Mouse (Mus musculus): ENCODE data around the gene Cd248. TPM values are rescaled to one million over a fixed set of nuclear protein-coding genes. Genes with fewer than 3 reads are reported as not detected.

The Cd248 gene
- polyA plus RNA-seq, 1 experiment from 2014 or later = 19.9 TPM

GRCm38 (mm10) chr19:5053909-5054308 is 14.0 kb upstream of the Cd248 start:
- WGBS = 24% methylated on average over 9 of the region's 9 CpGs

GRCm38 (mm10) chr19:5056251-5056650 is 11.6 kb upstream of the Cd248 start:
- H3K9ac ChIP-seq (replicated peaks) = no peak overlapping the region
- H3K4me3 ChIP-seq (replicated peaks) = no peak overlapping the region
- peaks cover 18% of the 10 kb centered on the region for H3K4me1 ChIP-seq
- 10% methylated on average over 6 of the region's 6 CpGs for WGBS
- peaks cover 41% of the 10 kb centered on the region for H3K27me3 ChIP-seq (replicated peaks)
- no peak for ATAC-seq (ENCODE audit: low FRiP score)
- no peaks in the 10 kb centered on the region for H3K9me3 ChIP-seq (replicated peaks)
- H3K4me2 ChIP-seq = no peak overlapping the region
- H3K36me3 ChIP-seq = no peaks in the 10 kb centered on the region
- no peak overlapping the region for H3K27ac ChIP-seq (replicated peaks)

More at GRCm38 (mm10) chr19:5053909-5054308, 14.0 kb upstream of the Cd248 start:
- peaks cover 21% of the 10 kb centered on the region for H3K4me1 ChIP-seq
- no peak overlapping the region for H3K4me2 ChIP-seq
- H3K4me3 ChIP-seq (replicated peaks) = no peak overlapping the region
- H3K36me3 ChIP-seq = peaks cover 2% of the 10 kb centered on the region; the same call in 1 of the 2 replicates
- no peak overlapping the region for H3K27ac ChIP-seq (replicated peaks)
- H3K27me3 ChIP-seq (replicated peaks) = peaks cover 56% of the 10 kb centered on the region
- ATAC-seq (ENCODE audit: low FRiP score) = no peak
- H3K9me3 ChIP-seq (replicated peaks) = no peaks in the 10 kb centered on the region
- no peak overlapping the region for H3K9ac ChIP-seq (replicated peaks)

- no peak overlapping the region for H3K9ac ChIP-seq (replicated peaks)
- 19% methylated on average over 16 of the region's 16 CpGs for WGBS
- H3K9me3 ChIP-seq (replicated peaks) = no peaks in the 10 kb centered on the region
- H3K4me3 ChIP-seq (replicated peaks) = no peak overlapping the region
- no peak for ATAC-seq (ENCODE audit: low FRiP score)
- no peak overlapping the region for H3K4me2 ChIP-seq
- H3K27ac ChIP-seq (replicated peaks) = no peak overlapping the region
- no peaks in the 10 kb centered on the region for H3K36me3 ChIP-seq
- peaks cover 22% of the 10 kb centered on the region for H3K27me3 ChIP-seq (replicated peaks)
- peaks cover 18% of the 10 kb centered on the region for H3K4me1 ChIP-seq
These were observed 9.8 kb upstream of the Cd248 start for GRCm38 (mm10) chr19:5057876-5058775.

- Histone ChIP-seq H3K9me3 (replicated peaks) (no peaks in the 10 kb centered on the region), H3K4me1 (peaks cover 18% of the 10 kb centered on the region), H3K4me3 (replicated peaks) (no peak overlapping the region), H3K27me3 (replicated peaks) (peaks cover 15% of the 10 kb centered on the region), H3K4me2 (no peak overlapping the region), H3K36me3 (no peaks in the 10 kb centered on the region), H3K27ac (replicated peaks) (no peak overlapping the region), H3K9ac (replicated peaks) (no peak overlapping the region)
- 23% methylated on average over 10 of the region's 10 CpGs for WGBS
- ATAC-seq (ENCODE audit: low FRiP score) = 0 out of 2 replicates have a peak, but pooled peaks have one; percentile 5
These were observed 8.8 kb upstream of the Cd248 start for GRCm38 (mm10) chr19:5058801-5059771.

- Histone ChIP-seq H3K9me3 (replicated peaks) (no peaks in the 10 kb centered on the region), H3K4me1 (peaks cover 18% of the 10 kb centered on the region), H3K27me3 (replicated peaks) (peaks cover 13% of the 10 kb centered on the region), H3K27ac (replicated peaks) (no peak overlapping the region), H3K4me2 (no peak overlapping the region), H3K9ac (replicated peaks) (no peak overlapping the region), H3K4me3 (replicated peaks) (no peak overlapping the region), H3K36me3 (no peaks in the 10 kb centered on the region)
- ATAC-seq (ENCODE audit: low FRiP score) = no peak
- 38% methylated on average over 5 of the region's 5 CpGs for WGBS
These were observed 7.2 kb upstream of the Cd248 start for GRCm38 (mm10) chr19:5060365-5061330.

- WGBS = 90% methylated on average over 5 of the region's 5 CpGs
- Histone ChIP-seq H3K4me3 (replicated peaks) (no peak overlapping the region), H3K27ac (replicated peaks) (no peak overlapping the region), H3K9ac (replicated peaks) (no peak overlapping the region), H3K4me2 (no peak overlapping the region), H3K4me1 (peaks cover 13% of the 10 kb centered on the region), H3K27me3 (replicated peaks) (peaks cover 24% of the 10 kb centered on the region), H3K36me3 (no peaks in the 10 kb centered on the region), H3K9me3 (replicated peaks) (no peaks in the 10 kb centered on the region)
- ATAC-seq (ENCODE audit: low FRiP score) = no peak
These were observed 5.8 kb upstream of the Cd248 start for GRCm38 (mm10) chr19:5062041-5062440.

GRCm38 (mm10) chr19:5062446-5062845 is 5.4 kb upstream of the Cd248 start:
- H3K27me3 ChIP-seq (replicated peaks) = peaks cover 27% of the 10 kb centered on the region
- no peak overlapping the region for H3K27ac ChIP-seq (replicated peaks)
- H3K9me3 ChIP-seq (replicated peaks) = no peaks in the 10 kb centered on the region
- H3K9ac ChIP-seq (replicated peaks) = no peak overlapping the region
- no peak overlapping the region for H3K4me3 ChIP-seq (replicated peaks)
- 95% methylated on average over 6 of the region's 6 CpGs for WGBS
- peaks cover 17% of the 10 kb centered on the region for H3K4me1 ChIP-seq
- H3K36me3 ChIP-seq = no peaks in the 10 kb centered on the region
- no peak for ATAC-seq (ENCODE audit: low FRiP score)
- no peak overlapping the region for H3K4me2 ChIP-seq

- WGBS = 68% methylated on average over 7 of the region's 7 CpGs
- H3K4me3 ChIP-seq (replicated peaks) = no peak overlapping the region
- no peaks in the 10 kb centered on the region for H3K9me3 ChIP-seq (replicated peaks)
- H3K27ac ChIP-seq (replicated peaks) = no peak overlapping the region
- no peaks in the 10 kb centered on the region for H3K36me3 ChIP-seq
- no peak overlapping the region for H3K4me2 ChIP-seq
- H3K27me3 ChIP-seq (replicated peaks) = peaks cover 35% of the 10 kb centered on the region
- no peak for ATAC-seq (ENCODE audit: low FRiP score)
- H3K4me1 ChIP-seq = peaks cover 25% of the 10 kb centered on the region
- no peak overlapping the region for H3K9ac ChIP-seq (replicated peaks)
These were observed 2.8 kb upstream of the Cd248 start for GRCm38 (mm10) chr19:5065104-5065503.

GRCm38 (mm10) chr19:5067040-5067799 is 658 bp upstream of the Cd248 start:
- peak overlapping the region; percentile 29; the same call in 1 of the 2 replicates for H3K27ac ChIP-seq (replicated peaks)
- H3K36me3 ChIP-seq = no peaks in the 10 kb centered on the region
- peak overlapping the region; percentile 83 for H3K4me2 ChIP-seq
- peak overlapping the region; percentile 41 for H3K4me3 ChIP-seq (replicated peaks)
- 15% methylated on average over 15 of the region's 15 CpGs for WGBS
- peak overlapping the region; percentile 53; the same call in 1 of the 2 replicates for H3K9ac ChIP-seq (replicated peaks)
- H3K4me1 ChIP-seq = peaks cover 35% of the 10 kb centered on the region
- no peak for ATAC-seq (ENCODE audit: low FRiP score)
- H3K9me3 ChIP-seq (replicated peaks) = no peaks in the 10 kb centered on the region
- peaks cover 41% of the 10 kb centered on the region for H3K27me3 ChIP-seq (replicated peaks)

- peak overlapping the region; percentile 53 for H3K9ac ChIP-seq (replicated peaks)
- peaks cover 44% of the 10 kb centered on the region for H3K27me3 ChIP-seq (replicated peaks)
- H3K27ac ChIP-seq (replicated peaks) = no peak overlapping the region
- H3K4me2 ChIP-seq = peak overlapping the region; percentile 83
- no peak for ATAC-seq (ENCODE audit: low FRiP score)
- peak overlapping the region; percentile 41 for H3K4me3 ChIP-seq (replicated peaks)
- 28% methylated on average over 21 of the region's 21 CpGs for WGBS
- no peaks in the 10 kb centered on the region for H3K36me3 ChIP-seq
- no peaks in the 10 kb centered on the region for H3K9me3 ChIP-seq (replicated peaks)
- peaks cover 45% of the 10 kb centered on the region for H3K4me1 ChIP-seq
These were observed 824 bp downstream of the Cd248 start for GRCm38 (mm10) chr19:5068570-5069234.
